Mouse (Mus musculus): ENCODE results near the gene Dand5. TPM values are rescaled to one million over a fixed set of nuclear protein-coding genes. Genes with fewer than 3 reads are reported as not detected.

Dand5 gene
- polyA plus RNA-seq, 1 experiment from 2014 or later = 16.9 TPM

- ATAC-seq (ENCODE audit: low read depth) = no peak
- no peak overlapping the region for H3K4me3 ChIP-seq (ENCODE audit: low read depth, low read length)
- H3K9ac ChIP-seq (replicated peaks; ENCODE audit: low read depth, low read length) = no peak overlapping the region
- no peaks in the 10 kb centered on the region for H3K36me3 ChIP-seq (ENCODE audit: control insufficient read depth, insufficient read depth, low read length)
- no peaks in the 10 kb centered on the region for H3K9me3 ChIP-seq (ENCODE audit: control insufficient read depth, low read length)
- H3K4me2 ChIP-seq (ENCODE audit: low read depth, low read length) = no peak overlapping the region
- H3K27ac ChIP-seq (ENCODE audit: low read depth, low read length) = no peak overlapping the region
- H3K27me3 ChIP-seq (ENCODE audit: control insufficient read depth, insufficient read depth, low read length) = no peaks in the 10 kb centered on the region
- WGBS = 80% methylated on average over 4 of the region's 4 CpGs
- no peaks in the 10 kb centered on the region for H3K4me1 ChIP-seq (ENCODE audit: control insufficient read depth, insufficient read depth, low read length)
These were observed 3.0 kb upstream of the Dand5 start for GRCm38 (mm10) chr8:84825636-84826035.

GRCm38 (mm10) chr8:84823653-84824052, 1.0 kb upstream of the Dand5 start:
- H3K27ac ChIP-seq (ENCODE audit: low read depth, low read length) = no peak overlapping the region
- no peaks in the 10 kb centered on the region for H3K4me1 ChIP-seq (ENCODE audit: control insufficient read depth, insufficient read depth, low read length)
- peak overlapping the region; percentile 47 for H3K4me2 ChIP-seq (ENCODE audit: low read depth, low read length)
- no peaks in the 10 kb centered on the region for H3K9me3 ChIP-seq (ENCODE audit: control insufficient read depth, low read length)
- H3K36me3 ChIP-seq (ENCODE audit: control insufficient read depth, insufficient read depth, low read length) = no peaks in the 10 kb centered on the region
- H3K9ac ChIP-seq (replicated peaks; ENCODE audit: low read depth, low read length) = 0 out of 2 replicates have a peak overlapping the region, but pooled peaks have one; percentile 2
- H3K4me3 ChIP-seq (ENCODE audit: low read depth, low read length) = peak overlapping the region; percentile 11
- no peaks in the 10 kb centered on the region for H3K27me3 ChIP-seq (ENCODE audit: control insufficient read depth, insufficient read depth, low read length)
- ATAC-seq (ENCODE audit: low read depth) = peak; percentile 91
- 2% methylated on average over 18 of the region's 18 CpGs for WGBS

GRCm38 (mm10) chr8:84816117-84816516, 6.5 kb downstream of the Dand5 start:
- no peak for ATAC-seq (ENCODE audit: low read depth)
- H3K4me2 ChIP-seq (ENCODE audit: low read depth, low read length) = no peak overlapping the region
- no peak overlapping the region for H3K9ac ChIP-seq (replicated peaks; ENCODE audit: low read depth, low read length)
- peaks cover 15% of the 10 kb centered on the region for H3K4me1 ChIP-seq (ENCODE audit: control insufficient read depth, insufficient read depth, low read length)
- H3K4me3 ChIP-seq (ENCODE audit: low read depth, low read length) = no peak overlapping the region
- no peak overlapping the region; the same call in 1 of the 2 replicates for H3K27ac ChIP-seq (ENCODE audit: low read depth, low read length)
- no peaks in the 10 kb centered on the region; the same call in 1 of the 2 replicates for H3K27me3 ChIP-seq (ENCODE audit: control insufficient read depth, insufficient read depth, low read length)
- 79% methylated on average over 17 of the region's 17 CpGs for WGBS
- no peaks in the 10 kb centered on the region for H3K36me3 ChIP-seq (ENCODE audit: control insufficient read depth, insufficient read depth, low read length)
- H3K9me3 ChIP-seq (ENCODE audit: control insufficient read depth, low read length) = no peaks in the 10 kb centered on the region

- Histone ChIP-seq H3K27ac (ENCODE audit: low read depth, low read length) (peak overlapping the region; percentile 71), H3K4me3 (ENCODE audit: low read depth, low read length) (no peak overlapping the region), H3K4me2 (ENCODE audit: low read depth, low read length) (no peak overlapping the region), H3K36me3 (ENCODE audit: control insufficient read depth, insufficient read depth, low read length) (no peaks in the 10 kb centered on the region), H3K27me3 (ENCODE audit: control insufficient read depth, insufficient read depth, low read length) (no peaks in the 10 kb centered on the region; the same call in 1 of the 2 replicates), H3K9ac (replicated peaks; ENCODE audit: low read depth, low read length) (0 out of 2 replicates have a peak overlapping the region, but pooled peaks have one; percentile 11), H3K4me1 (ENCODE audit: control insufficient read depth, insufficient read depth, low read length) (peaks cover 15% of the 10 kb centered on the region), H3K9me3 (ENCODE audit: control insufficient read depth, low read length) (no peaks in the 10 kb centered on the region)
- 9% methylated on average over 9 of the region's 9 CpGs for WGBS
- peak; percentile 45 for ATAC-seq (ENCODE audit: low read depth)
These were observed 7.1 kb downstream of the Dand5 start for GRCm38 (mm10) chr8:84815547-84815946.

GRCm38 (mm10) chr8:84814555-84815441, 7.8 kb downstream of the Dand5 start:
- Histone ChIP-seq H3K9me3 (ENCODE audit: control insufficient read depth, low read length) (no peaks in the 10 kb centered on the region), H3K27ac (ENCODE audit: low read depth, low read length) (peak overlapping the region; percentile 71), H3K36me3 (ENCODE audit: control insufficient read depth, insufficient read depth, low read length) (no peaks in the 10 kb centered on the region), H3K27me3 (ENCODE audit: control insufficient read depth, insufficient read depth, low read length) (no peaks in the 10 kb centered on the region; the same call in 1 of the 2 replicates), H3K9ac (replicated peaks; ENCODE audit: low read depth, low read length) (0 out of 2 replicates have a peak overlapping the region, but pooled peaks have one; percentile 16), H3K4me2 (ENCODE audit: low read depth, low read length) (no peak overlapping the region), H3K4me1 (ENCODE audit: control insufficient read depth, insufficient read depth, low read length) (peaks cover 15% of the 10 kb centered on the region), H3K4me3 (ENCODE audit: low read depth, low read length) (no peak overlapping the region)
- WGBS = 31% methylated on average over 17 of the region's 19 CpGs
- ATAC-seq (ENCODE audit: low read depth) = peak; percentile 35

- peaks cover 15% of the 10 kb centered on the region for H3K4me1 ChIP-seq (ENCODE audit: control insufficient read depth, insufficient read depth, low read length)
These were observed 8.4 kb downstream of the Dand5 start for GRCm38 (mm10) chr8:84814240-84814554.

GRCm38 (mm10) chr8:84813830-84814229, 8.8 kb downstream of the Dand5 start:
- H3K9ac ChIP-seq (replicated peaks; ENCODE audit: low read depth, low read length) = no peak overlapping the region
- no peaks in the 10 kb centered on the region; the same call in 1 of the 2 replicates for H3K27me3 ChIP-seq (ENCODE audit: control insufficient read depth, insufficient read depth, low read length)
- no peaks in the 10 kb centered on the region for H3K9me3 ChIP-seq (ENCODE audit: control insufficient read depth, low read length)
- WGBS = 87% methylated on average over 3 of the region's 3 CpGs
- no peaks in the 10 kb centered on the region for H3K36me3 ChIP-seq (ENCODE audit: control insufficient read depth, insufficient read depth, low read length)
- ATAC-seq (ENCODE audit: low read depth) = no peak
- peak overlapping the region; percentile 44 for H3K27ac ChIP-seq (ENCODE audit: low read depth, low read length)
- H3K4me1 ChIP-seq (ENCODE audit: control insufficient read depth, insufficient read depth, low read length) = peaks cover 15% of the 10 kb centered on the region
- H3K4me2 ChIP-seq (ENCODE audit: low read depth, low read length) = no peak overlapping the region
- H3K4me3 ChIP-seq (ENCODE audit: low read depth, low read length) = no peak overlapping the region

More at GRCm38 (mm10) chr8:84814240-84814554, 8.4 kb downstream of the Dand5 start:
- peak; percentile 21 for ATAC-seq (ENCODE audit: low read depth)
- H3K9me3 ChIP-seq (ENCODE audit: control insufficient read depth, low read length) = no peaks in the 10 kb centered on the region
- peak overlapping the region; percentile 71; the same call in 1 of the 2 replicates for H3K27ac ChIP-seq (ENCODE audit: low read depth, low read length)
- 63% methylated on average over 11 of the region's 11 CpGs for WGBS
- no peaks in the 10 kb centered on the region; the same call in 1 of the 2 replicates for H3K27me3 ChIP-seq (ENCODE audit: control insufficient read depth, insufficient read depth, low read length)
- H3K9ac ChIP-seq (replicated peaks; ENCODE audit: low read depth, low read length) = no peak overlapping the region
- no peak overlapping the region for H3K4me3 ChIP-seq (ENCODE audit: low read depth, low read length)
- no peaks in the 10 kb centered on the region for H3K36me3 ChIP-seq (ENCODE audit: control insufficient read depth, insufficient read depth, low read length)
- no peak overlapping the region for H3K4me2 ChIP-seq (ENCODE audit: low read depth, low read length)

- Histone ChIP-seq H3K9ac (replicated peaks; ENCODE audit: low read depth, low read length) (no peak overlapping the region), H3K4me1 (ENCODE audit: control insufficient read depth, insufficient read depth, low read length) (peaks cover 15% of the 10 kb centered on the region), H3K36me3 (ENCODE audit: control insufficient read depth, insufficient read depth, low read length) (no peaks in the 10 kb centered on the region), H3K4me2 (ENCODE audit: low read depth, low read length) (no peak overlapping the region), H3K9me3 (ENCODE audit: control insufficient read depth, low read length) (no peaks in the 10 kb centered on the region), H3K27ac (ENCODE audit: low read depth, low read length) (peak overlapping the region; percentile 44), H3K4me3 (ENCODE audit: low read depth, low read length) (no peak overlapping the region), H3K27me3 (ENCODE audit: control insufficient read depth, insufficient read depth, low read length) (no peaks in the 10 kb centered on the region; the same call in 1 of the 2 replicates)
- WGBS = 3% methylated on average over 5 of the region's 5 CpGs
- no peak for ATAC-seq (ENCODE audit: low read depth)
These were observed 9.6 kb downstream of the Dand5 start for GRCm38 (mm10) chr8:84813059-84813458.

GRCm38 (mm10) chr8:84811303-84811702, 11.3 kb downstream of the Dand5 start:
- H3K36me3 ChIP-seq (ENCODE audit: control insufficient read depth, insufficient read depth, low read length) = no peaks in the 10 kb centered on the region

More at GRCm38 (mm10) chr8:84811303-84811702, 11.3 kb downstream of the Dand5 start:
- 0 out of 2 replicates have a peak overlapping the region, but pooled peaks have one; percentile 13 for H3K27ac ChIP-seq (ENCODE audit: low read depth, low read length)
- peak overlapping the region; percentile 40 for H3K4me2 ChIP-seq (ENCODE audit: low read depth, low read length)
- WGBS = 13% methylated on average over 10 of the region's 10 CpGs
- no peaks in the 10 kb centered on the region for H3K9me3 ChIP-seq (ENCODE audit: control insufficient read depth, low read length)
- H3K4me3 ChIP-seq (ENCODE audit: low read depth, low read length) = peak overlapping the region; percentile 22; the same call in 1 of the 2 replicates
- no peak overlapping the region; the same call in 1 of the 2 replicates for H3K9ac ChIP-seq (replicated peaks; ENCODE audit: low read depth, low read length)
- H3K27me3 ChIP-seq (ENCODE audit: control insufficient read depth, insufficient read depth, low read length) = no peaks in the 10 kb centered on the region; the same call in 1 of the 2 replicates
- peaks cover 15% of the 10 kb centered on the region for H3K4me1 ChIP-seq (ENCODE audit: control insufficient read depth, insufficient read depth, low read length)
- no peak for ATAC-seq (ENCODE audit: low read depth)

Data from neural tube, embryonic 14.5 days (tissue).